Mouse (Mus musculus): ENCODE data around the gene Cabp1. TPM values are rescaled to one million over a fixed set of nuclear protein-coding genes. Genes with fewer than 3 reads are reported as not detected.

Gene Cabp1
- polyA plus RNA-seq, 1 experiment = 0.72 TPM

DNA sequence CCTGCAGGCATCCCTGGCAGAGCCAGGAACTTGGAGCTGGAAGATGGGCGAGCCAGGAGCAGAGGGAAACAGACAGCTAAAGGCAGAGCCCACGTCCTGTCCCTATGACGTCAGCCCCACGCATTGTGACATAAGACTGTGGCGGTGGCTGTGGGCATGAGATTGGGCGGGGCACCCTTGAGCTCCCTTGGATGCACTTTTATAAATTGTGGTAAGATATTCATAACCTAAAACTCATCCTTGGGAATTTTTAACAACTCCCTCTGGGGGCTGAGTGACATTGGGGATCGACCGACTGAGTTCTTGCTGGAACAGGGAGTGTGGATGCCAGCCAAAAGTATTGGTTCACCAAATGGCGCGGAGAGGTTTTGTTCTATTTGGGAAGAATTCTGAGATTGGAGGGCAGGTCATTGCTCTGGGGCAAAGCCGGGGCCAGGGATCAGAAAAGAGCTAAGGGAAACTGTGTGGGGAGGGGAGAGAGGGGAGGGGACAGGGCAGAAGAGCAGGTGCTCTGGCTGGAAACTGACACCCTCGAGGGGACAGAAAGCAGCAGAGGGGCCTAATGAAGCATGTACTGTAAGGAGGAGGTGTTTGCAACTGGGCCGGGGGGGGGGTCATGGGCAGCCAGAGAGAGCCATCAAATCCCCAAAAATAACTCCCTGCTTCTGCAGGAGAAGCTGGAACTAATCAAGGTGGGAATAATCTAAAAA, 26.9 kb upstream of the Cabp1 start:
- WGBS = 41% methylated on average over 13 of the region's 13 CpGs
- TF ChIP-seq POLR2A (IDR thresholded peaks at IDR 0.05; ENCODE audit: low read depth, low read length) = no peak
- no peak for TF ChIP-seq CTCF (IDR thresholded peaks at IDR 0.05; ENCODE audit: extremely low read depth, insufficient read depth, insufficient read length, insufficient replicate concordance)
- H3K36me3 ChIP-seq (ENCODE audit: control insufficient read depth, insufficient read depth, low read length) = no peaks in the 10 kb centered on the region
- no peak overlapping the region for H3K27ac ChIP-seq (ENCODE audit: insufficient read depth, low read length)
- DNase-seq (ENCODE audit: low read depth in 1 of 2, low spot score in 2 of 2) = no peak
- no peaks in the 10 kb centered on the region for H3K4me1 ChIP-seq (ENCODE audit: control insufficient read depth, insufficient read depth, insufficient read length)
- H3K27me3 ChIP-seq (ENCODE audit: control insufficient read depth, insufficient read depth, low read length) = no peaks in the 10 kb centered on the region
- H3K4me3 ChIP-seq (ENCODE audit: extremely low read depth, insufficient read depth, insufficient read length) = no peak overlapping the region

DNA sequence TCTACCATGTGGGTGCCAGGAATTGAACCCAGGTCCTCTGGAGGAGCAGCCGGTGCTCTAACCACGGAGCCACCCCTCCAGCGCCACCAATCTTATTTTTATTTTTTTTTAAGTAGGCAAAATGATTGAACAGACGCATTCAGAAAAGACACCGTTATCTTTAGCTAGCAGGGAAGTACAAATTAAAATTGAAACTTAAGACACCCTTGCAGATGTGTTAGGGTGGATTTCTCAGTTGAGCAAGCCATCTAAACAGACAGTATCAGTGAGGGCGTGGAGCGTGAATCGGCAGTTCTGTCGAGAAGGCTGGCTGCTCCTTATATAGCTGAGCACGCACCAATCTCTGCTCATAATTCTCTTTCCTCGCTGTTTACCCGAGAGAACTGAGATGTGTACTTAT, 23.8 kb upstream of the Cabp1 start:
- Histone ChIP-seq H3K27ac (ENCODE audit: insufficient read depth, low read length) (no peak overlapping the region), H3K4me3 (ENCODE audit: extremely low read depth, insufficient read depth, insufficient read length) (no peak overlapping the region), H3K27me3 (ENCODE audit: control insufficient read depth, insufficient read depth, low read length) (peaks cover 8% of the 10 kb centered on the region), H3K4me1 (ENCODE audit: control insufficient read depth, insufficient read depth, insufficient read length) (no peaks in the 10 kb centered on the region), H3K36me3 (ENCODE audit: control insufficient read depth, insufficient read depth, low read length) (no peaks in the 10 kb centered on the region)
- TF ChIP-seq POLR2A (IDR thresholded peaks at IDR 0.05; ENCODE audit: low read depth, low read length) = no peak
- 77% methylated on average over 12 of the region's 12 CpGs for WGBS
- no peak for DNase-seq (ENCODE audit: low read depth in 1 of 2, low spot score in 2 of 2)

DNA sequence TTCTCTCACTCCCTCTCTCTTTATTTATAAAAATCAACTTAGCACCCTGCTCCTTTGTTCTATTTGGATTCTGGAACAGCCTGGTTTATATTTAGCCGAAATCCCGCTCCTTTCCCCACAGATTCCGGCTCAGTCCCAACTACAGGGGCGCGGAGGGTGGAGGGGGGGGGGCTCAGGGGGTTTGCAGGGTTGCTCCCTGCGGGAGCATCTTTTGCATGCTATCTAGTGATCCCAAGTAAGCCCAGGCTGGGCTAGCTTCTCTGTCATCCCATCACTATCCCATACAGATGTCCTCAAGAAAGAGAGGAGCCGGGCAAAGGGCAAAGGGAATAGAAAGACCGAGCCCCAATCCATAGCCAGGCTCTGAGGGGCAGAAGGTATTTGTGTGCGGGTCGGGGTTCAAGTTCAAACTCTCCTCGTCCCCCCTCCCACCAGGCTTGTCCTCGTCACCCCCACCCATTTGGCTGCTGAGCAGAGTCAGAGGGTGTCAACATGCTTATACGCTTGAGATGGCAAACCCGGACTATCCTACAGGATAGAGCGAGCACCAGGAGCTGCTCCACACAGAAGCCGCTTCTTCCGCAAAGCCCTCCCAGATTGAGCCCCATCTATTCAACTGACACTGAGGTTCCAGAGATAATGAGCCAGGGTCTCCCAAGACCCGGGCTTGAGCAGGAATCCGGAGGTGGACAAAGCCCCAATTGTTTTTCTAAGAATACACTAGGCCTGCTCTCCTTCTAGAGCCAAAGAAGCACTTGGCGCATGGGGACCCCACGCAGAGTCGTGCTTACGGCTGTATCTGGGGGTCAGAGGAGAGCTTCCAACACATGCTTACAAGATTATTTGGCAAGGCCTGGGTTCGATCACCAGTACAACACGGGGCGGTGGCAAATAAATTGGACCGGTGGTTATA, 21.3 kb upstream of the Cabp1 start:
- 34% methylated on average over 27 of the region's 27 CpGs for WGBS
- H3K36me3 ChIP-seq (ENCODE audit: control insufficient read depth, insufficient read depth, low read length) = no peaks in the 10 kb centered on the region
- H3K27ac ChIP-seq (ENCODE audit: insufficient read depth, low read length) = no peak overlapping the region
- H3K4me3 ChIP-seq (ENCODE audit: extremely low read depth, insufficient read depth, insufficient read length) = no peak overlapping the region
- no peaks in the 10 kb centered on the region for H3K4me1 ChIP-seq (ENCODE audit: control insufficient read depth, insufficient read depth, insufficient read length)
- no peak for DNase-seq (ENCODE audit: low read depth in 1 of 2, low spot score in 2 of 2)
- H3K27me3 ChIP-seq (ENCODE audit: control insufficient read depth, insufficient read depth, low read length) = peaks cover 8% of the 10 kb centered on the region
- no peak for TF ChIP-seq POLR2A (IDR thresholded peaks at IDR 0.05; ENCODE audit: low read depth, low read length)
- no peak for TF ChIP-seq CTCF (IDR thresholded peaks at IDR 0.05; ENCODE audit: extremely low read depth, insufficient read depth, insufficient read length, insufficient replicate concordance)

DNA sequence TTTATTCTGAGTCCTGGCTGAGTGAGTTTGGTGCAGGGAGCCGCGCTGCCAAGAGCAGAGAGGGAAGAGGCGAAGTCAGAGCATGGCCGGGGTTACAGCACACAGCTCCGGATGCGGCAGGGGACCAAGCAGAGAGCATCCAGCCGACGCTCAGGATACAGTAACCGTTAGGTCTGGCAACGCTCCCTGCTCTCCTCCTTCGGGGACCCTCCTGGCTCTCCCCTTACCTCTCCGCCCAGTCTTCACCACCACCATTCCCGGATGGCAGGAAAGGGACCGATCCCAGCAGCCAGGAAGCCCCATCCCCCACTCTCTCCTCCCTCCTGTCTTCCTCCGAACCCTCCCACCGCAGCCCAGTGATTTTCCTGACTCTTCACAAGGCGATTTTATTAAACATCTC, 20.7 kb upstream of the Cabp1 start:
- no peaks in the 10 kb centered on the region for H3K36me3 ChIP-seq (ENCODE audit: control insufficient read depth, insufficient read depth, low read length)

DNA sequence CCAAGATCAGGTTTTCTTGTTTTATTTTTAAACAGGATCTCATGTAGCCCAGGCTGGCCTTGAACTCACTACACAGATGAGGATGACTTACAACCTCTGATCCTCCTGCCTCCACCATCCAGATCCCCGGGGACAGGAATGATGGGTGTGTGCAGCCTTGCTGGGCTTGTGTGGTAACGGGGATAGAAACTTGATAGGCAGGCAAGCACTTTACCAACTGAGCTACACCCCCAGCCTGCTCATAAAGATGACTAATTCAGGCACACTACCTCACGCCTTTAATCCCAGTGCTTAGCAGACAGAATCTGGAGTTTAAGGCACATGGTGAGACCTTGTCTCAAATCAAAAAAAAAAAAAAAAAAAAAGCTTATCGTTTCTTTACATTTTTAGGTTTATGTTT, 18.7 kb upstream of the Cabp1 start:
- Histone ChIP-seq H3K27me3 (ENCODE audit: control insufficient read depth, insufficient read depth, low read length) (peaks cover 8% of the 10 kb centered on the region), H3K27ac (ENCODE audit: insufficient read depth, low read length) (no peak overlapping the region)

More for the DNA sequence above, 20.7 kb upstream of the Cabp1 start:
- H3K4me3 ChIP-seq (ENCODE audit: extremely low read depth, insufficient read depth, insufficient read length) = no peak overlapping the region
- no peak overlapping the region for H3K27ac ChIP-seq (ENCODE audit: insufficient read depth, low read length)
- TF ChIP-seq CTCF (IDR thresholded peaks at IDR 0.05; ENCODE audit: extremely low read depth, insufficient read depth, insufficient read length, insufficient replicate concordance) (no peak), POLR2A (IDR thresholded peaks at IDR 0.05; ENCODE audit: low read depth, low read length) (no peak)
- peaks cover 8% of the 10 kb centered on the region for H3K27me3 ChIP-seq (ENCODE audit: control insufficient read depth, insufficient read depth, low read length)
- WGBS = 5% methylated on average over 17 of the region's 17 CpGs
- DNase-seq (ENCODE audit: low read depth in 1 of 2, low spot score in 2 of 2) = no peak
- H3K4me1 ChIP-seq (ENCODE audit: control insufficient read depth, insufficient read depth, insufficient read length) = no peaks in the 10 kb centered on the region

DNA sequence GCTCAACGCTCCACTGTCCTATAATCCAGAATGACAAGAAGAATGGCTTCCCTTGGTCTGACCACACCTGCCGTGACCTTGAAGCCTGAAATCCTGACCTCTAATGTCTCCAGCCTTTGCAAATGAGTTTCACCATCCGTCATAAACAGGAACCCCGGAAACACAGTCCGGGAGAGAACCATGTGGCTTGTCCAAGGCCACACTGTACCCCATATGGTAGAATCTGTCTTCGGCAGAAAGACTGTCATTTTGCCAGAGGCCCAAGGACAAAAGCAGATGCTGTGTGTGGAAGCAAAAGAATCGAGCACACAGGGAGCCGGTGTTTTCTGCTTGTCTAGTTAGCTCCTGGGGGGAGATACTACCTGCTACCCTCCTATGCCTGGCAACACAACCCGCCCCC, 18.3 kb upstream of the Cabp1 start:
- H3K4me3 ChIP-seq (ENCODE audit: extremely low read depth, insufficient read depth, insufficient read length) = no peak overlapping the region
- no peak for TF ChIP-seq CTCF (IDR thresholded peaks at IDR 0.05; ENCODE audit: extremely low read depth, insufficient read depth, insufficient read length, insufficient replicate concordance)
- no peak for TF ChIP-seq POLR2A (IDR thresholded peaks at IDR 0.05; ENCODE audit: low read depth, low read length)
- H3K27me3 ChIP-seq (ENCODE audit: control insufficient read depth, insufficient read depth, low read length) = peaks cover 8% of the 10 kb centered on the region
- no peaks in the 10 kb centered on the region for H3K4me1 ChIP-seq (ENCODE audit: control insufficient read depth, insufficient read depth, insufficient read length)
- DNase-seq (ENCODE audit: low read depth in 1 of 2, low spot score in 2 of 2) = no peak
- H3K27ac ChIP-seq (ENCODE audit: insufficient read depth, low read length) = no peak overlapping the region
- no peaks in the 10 kb centered on the region for H3K36me3 ChIP-seq (ENCODE audit: control insufficient read depth, insufficient read depth, low read length)
- WGBS = 84% methylated on average over 9 of the region's 9 CpGs

More for the DNA sequence above, 18.7 kb upstream of the Cabp1 start:
- TF ChIP-seq CTCF (IDR thresholded peaks at IDR 0.05; ENCODE audit: extremely low read depth, insufficient read depth, insufficient read length, insufficient replicate concordance) (no peak), POLR2A (IDR thresholded peaks at IDR 0.05; ENCODE audit: low read depth, low read length) (no peak)
- WGBS = 76% methylated on average over 4 of the region's 4 CpGs
- Histone ChIP-seq H3K4me1 (ENCODE audit: control insufficient read depth, insufficient read depth, insufficient read length) (no peaks in the 10 kb centered on the region), H3K4me3 (ENCODE audit: extremely low read depth, insufficient read depth, insufficient read length) (no peak overlapping the region), H3K36me3 (ENCODE audit: control insufficient read depth, insufficient read depth, low read length) (no peaks in the 10 kb centered on the region)
- DNase-seq (ENCODE audit: low read depth in 1 of 2, low spot score in 2 of 2) = no peak

Measured in spleen, adult 2 months (tissue).